Comparison of ENCODE assay signal across 10 mouse cellular contexts in genomic region chr9:13323074-13323473, GRCm38 (mm10). TPM values are rescaled to one million over a fixed set of nuclear protein-coding genes. Genes with fewer than 3 reads are reported as not detected.
A peak's percentile ranks its signal among the peaks of the same experiment; 100 is the strongest.
DNase-seq lines count a peak whose midpoint lies in the region; ATAC-seq and TF ChIP-seq lines count a peak whose summit lies in the region.
"Had no signal": no experiment of that assay in that cellular context is flagged by ENCODE, and none has a peak within 500 bp of the region (broad histone marks: within the 10 kb centered on the region; RNA-seq: fewer than 3 reads in every experiment).

No protein-coding gene starts in this region.

- WGBS in forebrain, embryonic 11.5 days, result 80% methylated on average over 2 of the region's 2 CpGs
- 82% methylated on average over 2 of the region's 2 CpGs for WGBS in forebrain, embryonic 15.5 days
- 40% methylated on average over 2 of the region's 2 CpGs for WGBS in bone marrow, adult 2 months

- TF ChIP-seq CTCF in bone marrow, adult 2 months (IDR thresholded peaks at IDR 0.05; ENCODE audit: control insufficient read depth, insufficient read depth, low read length), result no peak

- H3K9ac ChIP-seq in forebrain, embryonic 11.5 days (ENCODE audit: low read length), result no peak overlapping the region
- no peak overlapping the region for H3K9ac ChIP-seq in forebrain, embryonic 15.5 days (replicated peaks)

- TF ChIP-seq POLR2A in bone marrow, adult 2 months (IDR thresholded peaks at IDR 0.05; ENCODE audit: borderline replicate concordance, control insufficient read depth, low read depth, low read length), result no peak

- no peaks in the 10 kb centered on the region for H3K9me3 ChIP-seq in forebrain, embryonic 11.5 days (ENCODE audit: control insufficient read depth, low read length)
- H3K9me3 ChIP-seq in forebrain, embryonic 15.5 days, result no peaks in the 10 kb centered on the region

- peak overlapping the region; percentile 37 for H3K27ac ChIP-seq in forebrain, embryonic 11.5 days (ENCODE audit: low read depth, low read length)
- H3K27ac ChIP-seq in forebrain, embryonic 15.5 days (replicated peaks), result no peak overlapping the region
- peak overlapping the region; percentile 14; the same call in 1 of the 2 replicates for H3K27ac ChIP-seq in bone marrow, adult 2 months (ENCODE audit: control insufficient read depth, insufficient read depth, low read depth, low read length, poor library complexity)

- H3K4me1 ChIP-seq in forebrain, embryonic 11.5 days (replicated peaks; ENCODE audit: control insufficient read depth, insufficient read depth, low read length), result peaks cover 7% of the 10 kb centered on the region; the same call in 1 of the 2 replicates
- no peaks in the 10 kb centered on the region for H3K4me1 ChIP-seq in forebrain, embryonic 15.5 days
- no peaks in the 10 kb centered on the region; the same call in 1 of the 2 replicates for H3K4me1 ChIP-seq in bone marrow, adult 2 months (ENCODE audit: control insufficient read depth, insufficient read depth, low read length)

- DNase-seq in forebrain, embryonic 11.5 days (ENCODE audit: low spot score), result no peak
- peak; percentile 3 for DNase-seq in kidney, postnatal 10 days
- DNase-seq in kidney, adult 18-20 months, result no peak
- no peak for DNase-seq in left cerebral cortex, adult 9 months (ENCODE audit: low spot score in 2 of 2)
- no peak for DNase-seq in embryo, embryonic 9.5 days (ENCODE audit: extremely low spot score)
- DNase-seq: lung, postnatal 14 days had no signal

- no peaks in the 10 kb centered on the region for H3K27me3 ChIP-seq in forebrain, embryonic 11.5 days (ENCODE audit: control insufficient read depth, insufficient read depth, low read length)
- H3K27me3 ChIP-seq in forebrain, embryonic 15.5 days, result no peaks in the 10 kb centered on the region

- no peak overlapping the region for H3K4me2 ChIP-seq in forebrain, embryonic 11.5 days (ENCODE audit: low read depth, low read length, severe bottlenecking)
- H3K4me2 ChIP-seq in forebrain, embryonic 15.5 days (replicated peaks), result no peak overlapping the region

- no peak overlapping the region for H3K4me3 ChIP-seq in forebrain, embryonic 11.5 days (ENCODE audit: low read depth, low read length)
- H3K4me3 ChIP-seq in forebrain, embryonic 15.5 days, result no peak overlapping the region
- H3K4me3 ChIP-seq in bone marrow, adult 2 months (replicated peaks; ENCODE audit: control insufficient read depth, low read depth, low read length), result no peak overlapping the region
- H3K4me3 ChIP-seq: erythroblast, embryonic 14.5 days had no signal

- no peak for ATAC-seq in forebrain, embryonic 11.5 days (replicated peaks; ENCODE audit: low FRiP score)
- ATAC-seq in forebrain, embryonic 15.5 days (replicated peaks), result no peak
- ATAC-seq in megakaryocyte progenitor cell, adult 5-6 weeks (replicated peaks; ENCODE audit: poor library complexity), result 0 out of 2 replicates have a peak, but pooled peaks have one; percentile 25

- no peaks in the 10 kb centered on the region for H3K36me3 ChIP-seq in forebrain, embryonic 11.5 days (ENCODE audit: control insufficient read depth, insufficient read depth, low read length)
- no peaks in the 10 kb centered on the region for H3K36me3 ChIP-seq in forebrain, embryonic 15.5 days

RNA-seq across cellular contexts. Expression of gene Maml2, which starts 25.3 kb away (rescaled TPM):
- 9.8 and 9.9 TPM in 2 replicates for polyA plus RNA-seq in forebrain, embryonic 11.5 days (2014; fragmentation: Nextera tagmentation; extraction: Ambion mirVana)
- 8.1 and 9.3 TPM in 2 replicates for polyA plus RNA-seq in forebrain, embryonic 15.5 days (2015; fragmentation: Nextera tagmentation; extraction: Ambion mirVana)
- 2.1 and 3.5 TPM in 2 replicates for polyA plus RNA-seq in bone marrow, adult 2 months (2011; ENCODE audit: insufficient read depth, insufficient read length, low replicate concordance, missing spikeins)
- 1.1 and 2.9 TPM in 2 replicates for total RNA-seq in megakaryocyte progenitor cell, adult 5-6 weeks (2015)
- total RNA-seq in megakaryocyte progenitor cell, adult 5-6 weeks (2017), result 0.46 and 0.71 TPM in 2 replicates
